Mouse (Mus musculus) spleen, postnatal 4 days (tissue): Measurements from ENCODE around the gene Tk2.

Source experiments
- DNase-seq, 2 experiments: peaks; one replicate each; pipeline ENCODE4 v3.0.0; 2022; ENCODE audit warnings: low spot score in 2 of 2

Gene Tk2

DNA sequence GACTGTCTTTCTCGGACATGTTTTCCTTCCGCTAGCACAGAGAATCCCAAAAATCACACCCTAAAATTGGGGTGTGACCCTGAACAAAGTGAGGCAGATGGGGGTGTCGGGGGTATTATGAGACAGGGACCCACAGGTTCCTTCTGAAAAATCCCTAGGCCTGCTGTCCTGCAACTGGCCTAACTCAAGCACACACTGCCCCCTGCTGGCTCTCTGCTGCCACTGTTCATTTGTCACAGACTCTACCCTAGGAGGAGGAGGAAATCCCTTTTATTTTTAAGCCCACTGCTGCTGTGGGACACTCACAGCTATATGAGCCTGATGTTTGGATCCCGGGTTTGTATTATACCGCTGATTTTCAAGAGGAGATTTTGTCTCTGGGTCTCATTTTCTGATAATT is 28.6 kb downstream of the Tk2 start:
- peak; percentile 68 to 88 for DNase-seq

DNA sequence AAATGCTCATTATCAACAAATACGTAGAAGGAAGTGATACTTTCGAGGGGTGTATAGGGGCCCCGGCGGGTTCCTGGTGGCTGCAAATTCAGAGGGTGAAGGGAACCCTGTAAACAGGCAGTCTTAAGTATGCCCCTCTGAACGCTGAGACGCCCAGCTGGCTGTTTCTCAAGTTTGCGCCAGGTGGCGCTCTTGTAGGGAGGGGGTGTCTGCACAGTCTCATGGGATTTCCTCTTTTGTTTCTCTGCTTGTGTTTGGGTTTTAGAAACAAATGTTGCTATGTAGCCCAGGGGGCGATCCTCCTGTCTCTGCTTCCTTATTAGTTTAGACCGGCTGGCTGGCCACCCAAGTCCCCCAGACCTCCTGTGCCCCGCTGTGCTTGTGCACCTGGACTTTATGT is 29.3 kb downstream of the Tk2 start:
- DNase-seq = peak; percentile 69 to 85

- peak in 1 of 2 experiments; percentile 56 for DNase-seq
These were observed 30.8 kb downstream of the Tk2 start for GRCm38 (mm10) chr8:104217601-104218000.

GRCm38 (mm10) chr8:104205292-104205691 is 43.1 kb downstream of the Tk2 start:
- no peak for DNase-seq

GRCm38 (mm10) chr8:104202320-104202719 is 46.0 kb downstream of the Tk2 start:
- DNase-seq = no peak

GRCm38 (mm10) chr8:104201622-104202021 is 46.7 kb downstream of the Tk2 start:
- DNase-seq = no peak

GRCm38 (mm10) chr8:104199802-104200201 is 48.6 kb downstream of the Tk2 start:
- DNase-seq = no peak

GRCm38 (mm10) chr8:104191496-104191895 is 56.9 kb downstream of the Tk2 start:
- no peak for DNase-seq

GRCm38 (mm10) chr8:104190777-104191468 is 57.4 kb downstream of the Tk2 start:
- no peak for DNase-seq

GRCm38 (mm10) chr8:104188459-104188858 is 59.9 kb downstream of the Tk2 start:
- DNase-seq = no peak

- DNase-seq = no peak
These were observed 60.7 kb downstream of the Tk2 start for GRCm38 (mm10) chr8:104187622-104188021.

DNA sequence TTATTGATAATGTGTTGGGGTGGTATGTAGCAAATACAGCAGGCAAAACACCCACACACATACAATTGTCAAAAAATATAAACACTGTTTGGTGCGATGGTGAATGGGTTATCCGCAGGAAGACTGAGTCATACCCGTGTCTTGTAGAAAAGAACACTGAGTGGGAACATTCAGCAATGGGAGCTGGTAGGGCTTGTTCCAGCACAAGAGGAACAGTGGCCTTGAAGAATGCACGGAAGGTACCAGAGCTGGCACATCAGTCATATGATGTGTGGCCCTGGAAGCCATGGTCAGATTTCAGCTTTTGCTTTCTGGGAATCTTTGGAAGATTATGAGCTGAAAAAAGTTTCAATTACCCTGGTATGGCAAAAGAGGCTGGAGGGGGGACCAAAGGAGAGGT is 61.5 kb downstream of the Tk2 start:
- no peak for DNase-seq

- peak in 1 of 2 experiments; percentile 61 for DNase-seq
These were observed 63.5 kb downstream of the Tk2 start for GRCm38 (mm10) chr8:104184905-104185304.

DNA sequence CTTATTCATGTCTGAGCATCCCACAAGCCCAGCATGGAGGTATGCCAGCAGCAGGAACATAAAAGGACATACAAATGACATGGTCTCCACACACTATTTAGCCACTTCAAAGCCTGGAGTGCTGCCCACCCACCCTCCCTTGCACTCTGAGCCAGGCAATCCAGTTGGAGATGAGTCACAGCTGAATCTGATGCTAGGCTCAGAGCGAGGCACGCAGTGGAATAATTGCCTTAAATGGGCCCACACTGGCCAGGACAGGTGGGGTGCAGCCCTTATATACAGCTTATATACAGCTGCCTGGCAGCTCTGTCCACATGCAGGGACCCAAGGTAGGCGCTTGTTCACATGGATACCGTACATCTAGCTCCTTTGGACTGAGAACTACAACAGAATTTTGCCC is 71.3 kb downstream of the Tk2 start:
- DNase-seq = no peak
